Mouse (Mus musculus) liver, adult 2 months (tissue): Measurements from ENCODE around the gene Ccdc87. TPM values are rescaled to one million over a fixed set of nuclear protein-coding genes. Genes with fewer than 3 reads are reported as not detected.
"Not testable (repeated sequence)": the region's sequence is repeated elsewhere in the genome, so short reads cannot be mapped to it uniquely, and the experiment has no call there.

Experiments
- DNase-seq: peaks from one replicate; pipeline ENCODE4 v3.0.0-alpha.2; 2011; ENCODE audit warnings: low read depth, low spot score; ENCODE audit errors: extremely low read depth
- H3K27ac ChIP-seq: fragments of 200-500 bp; replicated peaks from 2 replicates; pipeline ENCODE4 v1.5.1; 2012; ENCODE audit warnings: low read depth, mild to moderate bottlenecking, control low read depth, inconsistent platforms, low read length; ENCODE audit not compliant: insufficient read depth
- H3K27me3 ChIP-seq: fragments of 200-500 bp; 2 replicates; pipeline ENCODE4 v1.6.1; 2012; ENCODE audit warnings: mild to moderate bottlenecking, moderate library complexity, low read length, inconsistent platforms; ENCODE audit not compliant: control insufficient read depth, insufficient read depth
- H3K36me3 ChIP-seq: fragments of 200-500 bp; 2 replicates; pipeline ENCODE4 v1.6.1; 2012; ENCODE audit warnings: low read length, inconsistent platforms; ENCODE audit not compliant: control insufficient read depth, insufficient read depth
- H3K4me1 ChIP-seq: fragments of 200-500 bp; 2 replicates; pipeline ENCODE4 v1.6.1; 2011; ENCODE audit warnings: low read length; ENCODE audit not compliant: control insufficient read depth, insufficient read depth
- H3K4me3 ChIP-seq: fragments of 200-500 bp; 2 replicates; pipeline ENCODE4 v1.5.1; 2011; ENCODE audit warnings: low read depth, mild to moderate bottlenecking, control low read depth, low read length, moderate library complexity; ENCODE audit not compliant: insufficient read depth
- H3K79me2 ChIP-seq: fragments of 200-500 bp; 2 replicates; pipeline ENCODE4 v1.6.1; 2012; ENCODE audit warnings: inconsistent platforms, mild to moderate bottlenecking, low read length, moderate library complexity; ENCODE audit not compliant: control insufficient read depth, insufficient read depth
- H3K9ac ChIP-seq: fragments of 200-500 bp; 2 replicates; pipeline ENCODE4 v1.6.1; 2012; ENCODE audit warnings: low read depth, mild to moderate bottlenecking, control low read depth, inconsistent platforms, low read length
- CTCF ChIP-seq: fragments of 200-500 bp; IDR thresholded peaks from 2 replicates; pipeline ENCODE4 v1.5.1; 2011; ENCODE audit warnings: low read depth, low read length, control low read depth
- POLR2A ChIP-seq: fragments of 200-500 bp; IDR thresholded peaks from 2 replicates; pipeline ENCODE4 v1.6.1; 2011; ENCODE audit warnings: low read length, control low read depth; ENCODE audit not compliant: insufficient read depth; ENCODE audit errors: extremely low read depth
- WGBS: fragments of 180-500 bp; shearing (Covaris S2); methylation state at CpG from one replicate; pipeline ENCODE4 v1.1.7; 2018; 5-methylcytosine and 5-hydroxymethylcytosine counted together
- polyA plus RNA-seq: library from polyadenylated mRNA; depleted of rRNA; stranded (reverse); fragments of >200 nt; gene quantifications from 2 replicates; pipeline ENCODE4 v1.2.3, GENCODE M21; 2012
- total RNA-seq: library from RNA; depleted of rRNA; stranded (reverse); fragments of >200 nt; gene quantifications from 2 replicates; pipeline ENCODE4 v1.2.3, GENCODE M21; 2014

Ccdc87 gene
- total and polyA plus RNA-seq, 2 experiments = not detected

DNA sequence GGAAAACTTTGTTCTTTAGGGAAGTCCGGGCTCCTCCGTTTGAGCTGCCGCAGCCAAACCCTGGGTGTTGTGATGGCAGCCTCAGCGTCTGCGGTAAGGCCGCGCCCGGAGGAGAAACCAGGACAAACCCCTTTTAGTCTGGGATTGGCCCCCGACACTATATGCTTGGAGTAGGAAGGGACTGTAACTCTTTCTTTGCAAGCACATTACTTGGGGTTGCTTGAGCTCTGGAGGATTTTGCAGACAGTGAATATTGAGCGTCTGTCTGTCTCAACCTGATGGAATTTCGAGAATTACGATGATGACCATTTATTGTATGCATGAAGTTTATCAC, 27.3 kb upstream of the Ccdc87 start:
- 4% methylated on average over 12 of the region's 12 CpGs for WGBS
- Histone ChIP-seq H3K36me3 (no peaks in the 10 kb centered on the region), H3K9ac (peak overlapping the region; percentile 82), H3K27me3 (no peaks in the 10 kb centered on the region), H3K79me2 (peaks cover 29% of the 10 kb centered on the region; the same call in 1 of the 2 replicates), H3K4me3 (peak overlapping the region; percentile 77), H3K4me1 (peaks cover 18% of the 10 kb centered on the region), H3K27ac (peak overlapping the region; percentile 82)
- no peak for TF ChIP-seq POLR2A
- TF ChIP-seq CTCF = no peak
- no peak for DNase-seq

DNA sequence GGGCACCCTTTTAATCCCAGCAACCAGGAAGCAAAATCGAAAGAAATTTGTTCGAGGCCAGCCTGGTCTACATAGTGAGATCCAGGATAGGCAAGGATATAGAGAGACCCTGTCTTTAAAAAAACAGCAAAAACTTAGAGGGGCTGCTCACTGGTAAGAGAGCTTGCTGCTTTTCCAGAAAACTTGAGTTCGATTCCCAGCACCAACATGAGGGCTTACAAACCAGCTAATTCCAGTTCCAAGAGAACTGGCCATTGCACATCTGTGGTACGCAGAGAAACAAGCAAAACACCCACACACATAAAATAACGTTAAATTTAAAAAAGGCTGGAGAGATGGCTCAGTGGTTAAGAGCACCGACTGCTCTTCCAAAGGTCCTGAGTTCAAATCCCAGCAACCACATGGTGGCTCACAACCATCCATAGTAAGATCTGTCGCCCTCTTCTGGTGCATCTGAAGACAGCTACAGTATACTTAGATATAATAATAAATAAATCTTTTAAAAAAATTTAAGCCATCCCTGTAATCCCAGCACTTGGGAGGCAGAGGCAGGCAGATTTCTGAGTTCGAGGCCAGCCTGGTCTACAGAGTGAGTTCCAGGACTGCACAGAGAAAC, 26.7 kb upstream of the Ccdc87 start:
- not testable (repeated sequence) for DNase-seq, H3K9ac ChIP-seq, H3K27me3 ChIP-seq, H3K27ac ChIP-seq, H3K36me3 ChIP-seq
- Histone ChIP-seq H3K79me2 (peaks cover 25% of the 10 kb centered on the region; the same call in 1 of the 2 replicates), H3K4me3 (0 out of 2 replicates have a peak overlapping the region, but pooled peaks have one; percentile 77), H3K4me1 (peaks cover 20% of the 10 kb centered on the region)
- 79% methylated on average over 8 of the region's 8 CpGs for WGBS

DNA sequence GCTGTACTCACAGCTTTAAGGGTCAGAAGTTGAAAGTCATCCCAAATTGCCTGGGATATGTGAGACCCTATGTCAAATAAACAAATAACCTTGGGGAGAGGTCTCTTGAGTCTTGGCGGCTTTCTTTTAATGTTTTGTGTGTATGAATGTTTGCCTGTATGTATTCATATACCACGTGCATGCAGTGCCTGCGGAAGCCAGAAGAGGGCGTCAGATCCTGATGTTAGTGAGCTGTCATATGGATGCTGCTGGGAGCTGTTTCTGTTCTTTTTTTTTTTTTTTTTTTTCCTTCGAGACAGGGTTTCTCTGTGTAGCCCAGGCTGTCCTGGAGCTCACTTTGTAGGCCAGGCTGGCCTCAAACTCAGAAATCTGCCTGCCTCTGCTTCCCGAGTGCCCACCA, 26.2 kb upstream of the Ccdc87 start:
- DNase-seq = no peak
- peaks cover 20% of the 10 kb centered on the region for H3K4me1 ChIP-seq
- WGBS = 87% methylated on average over 6 of the region's 6 CpGs

DNA sequence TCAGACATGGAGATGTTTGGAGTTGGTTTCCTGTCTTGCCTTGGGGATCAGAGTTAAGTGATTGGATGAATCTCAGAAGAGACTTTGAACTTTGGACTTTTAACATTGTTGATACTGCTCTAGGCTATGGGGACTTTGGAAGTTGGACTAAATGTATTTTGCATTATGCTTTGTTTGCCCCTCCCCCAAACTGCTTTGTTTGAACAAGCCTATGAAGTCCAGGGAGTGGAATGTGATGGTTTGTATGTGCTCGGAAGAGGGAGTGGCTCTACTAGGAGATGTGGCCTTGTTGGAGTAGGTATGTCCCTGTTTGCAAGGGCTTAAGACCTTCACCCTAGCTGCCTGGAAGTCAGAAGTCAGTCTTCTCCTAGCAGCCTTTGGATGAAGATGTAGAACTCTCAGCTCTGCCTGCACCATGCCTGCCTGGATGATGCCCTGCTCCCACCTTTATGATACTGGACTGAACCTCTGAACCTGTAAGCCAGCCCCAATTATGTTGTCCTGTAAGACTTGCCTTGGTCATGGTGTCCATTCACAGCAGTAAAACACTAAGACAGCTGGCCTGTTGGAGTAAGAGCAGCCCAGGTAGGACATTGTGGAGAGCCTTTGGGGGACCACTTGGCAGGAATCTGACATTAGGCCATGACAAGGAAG, 21.9 kb upstream of the Ccdc87 start:
- H3K79me2 ChIP-seq = no peaks in the 10 kb centered on the region; the same call in 1 of the 2 replicates
- peak; percentile 55 for DNase-seq
- H3K36me3 ChIP-seq = no peaks in the 10 kb centered on the region
- no peak overlapping the region for H3K4me3 ChIP-seq
- WGBS = 30% methylated on average over 1 of the region's 1 CpGs
- no peaks in the 10 kb centered on the region for H3K27me3 ChIP-seq
- H3K9ac ChIP-seq = no peak overlapping the region
- H3K27ac ChIP-seq = no peak overlapping the region
- TF ChIP-seq POLR2A (no peak), CTCF (no peak)
- peaks cover 9% of the 10 kb centered on the region for H3K4me1 ChIP-seq

More for the DNA sequence above, 26.2 kb upstream of the Ccdc87 start:
- no peak overlapping the region for H3K4me3 ChIP-seq
- no peak for TF ChIP-seq POLR2A
- peak; percentile 59 for TF ChIP-seq CTCF
- no peak overlapping the region for H3K9ac ChIP-seq
- peaks cover 23% of the 10 kb centered on the region; the same call in 1 of the 2 replicates for H3K79me2 ChIP-seq
- H3K36me3 ChIP-seq = no peaks in the 10 kb centered on the region
- H3K27me3 ChIP-seq = no peaks in the 10 kb centered on the region
- H3K27ac ChIP-seq = no peak overlapping the region

DNA sequence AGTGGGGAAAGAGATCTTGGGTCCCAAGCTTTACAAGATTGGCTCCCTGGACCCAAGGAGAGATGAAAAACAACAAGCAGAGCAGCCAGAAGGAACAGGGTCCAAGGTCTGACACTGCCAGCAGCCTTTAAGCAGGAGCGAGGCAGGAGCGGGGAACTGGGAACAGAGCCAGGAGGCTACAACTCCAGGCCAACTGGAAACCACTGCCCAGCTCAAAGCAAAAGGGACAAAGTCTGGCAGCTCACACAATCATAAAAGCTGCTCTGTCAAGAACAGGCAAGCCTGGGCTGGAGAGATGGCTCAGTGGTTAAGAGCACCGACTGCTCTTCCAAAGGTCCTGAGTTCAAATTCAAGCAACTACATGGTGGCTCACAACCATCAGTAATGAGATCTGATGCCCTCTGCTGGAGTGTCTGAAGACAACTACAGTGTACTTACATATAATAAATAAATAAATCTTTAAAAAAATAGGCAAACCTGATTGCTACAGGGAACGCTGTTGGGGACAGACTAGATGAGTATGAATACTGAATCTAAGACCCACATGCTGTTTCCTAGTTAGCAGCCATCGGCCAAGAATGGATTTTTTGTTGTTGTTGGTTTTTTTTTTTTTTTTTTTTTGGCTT, 18.4 kb upstream of the Ccdc87 start:
- H3K27ac ChIP-seq = peak overlapping the region; percentile 43
- no peaks in the 10 kb centered on the region for H3K27me3 ChIP-seq
- 12% methylated on average over 5 of the region's 5 CpGs for WGBS
- TF ChIP-seq CTCF = no peak
- no peak for TF ChIP-seq POLR2A
- H3K79me2 ChIP-seq = no peaks in the 10 kb centered on the region
- no peak overlapping the region for H3K9ac ChIP-seq
- peaks cover 9% of the 10 kb centered on the region for H3K4me1 ChIP-seq
- DNase-seq = peak; percentile 98
- H3K36me3 ChIP-seq = peaks cover 16% of the 10 kb centered on the region
- no peak overlapping the region for H3K4me3 ChIP-seq
